Mouse (Mus musculus) v-Abl transformed pro-B cells (cell line): ENCODE data around the gene Ssh2.

Source experiments
- in situ Hi-C, 2 experiments: fragments of 400-800 bp; cut with MboI; formaldehyde crosslinking; loops; one replicate each; pipeline ENCODE4 v1.15.1; 2025; ENCODE audit not compliant: unreplicated experiment in 2 of 2

Ssh2 gene

GRCm38 (mm10) chr11:77215951-77216760 is at the start of gene Ssh2:
Gene Ssh2 (plus strand): TSS chr11:77216287.
- in situ Hi-C loops: loop anchor here in 1 of 2 experiments (10.0 kb wide), 1 partner anchor 229 kb away; no protein-coding TSS in a partner anchor

- in situ Hi-C loops: no loop called here
Observed at GRCm38 (mm10) chr11:77173731-77174130, 42.4 kb upstream of the Ssh2 start.

- in situ Hi-C loops: no loop called here
Observed at GRCm38 (mm10) chr11:77174531-77174930, 41.6 kb upstream of the Ssh2 start.

- in situ Hi-C loops: no loop called here
Observed at GRCm38 (mm10) chr11:77179771-77180170, 36.3 kb upstream of the Ssh2 start.

DNA sequence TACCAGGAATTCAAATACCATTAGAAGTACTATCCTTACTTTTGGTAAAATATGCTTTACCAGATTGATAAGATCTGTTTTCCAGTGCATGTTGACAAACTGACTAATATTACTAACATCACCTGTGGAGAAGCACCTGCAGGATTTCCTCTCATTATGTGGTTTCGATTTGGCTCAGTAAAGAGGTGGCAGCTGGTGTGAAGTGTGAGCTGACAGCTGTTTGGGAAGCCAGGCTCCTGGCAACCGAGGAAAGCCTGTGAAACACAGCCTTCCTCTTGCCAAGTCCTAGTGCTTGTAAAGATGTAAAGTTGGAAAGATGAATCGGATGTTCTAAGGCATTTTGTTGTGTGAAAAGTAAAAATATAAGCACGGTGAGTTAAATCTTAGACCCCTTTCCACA is 35.2 kb upstream of the Ssh2 start:
- in situ Hi-C loops: no loop called here

DNA sequence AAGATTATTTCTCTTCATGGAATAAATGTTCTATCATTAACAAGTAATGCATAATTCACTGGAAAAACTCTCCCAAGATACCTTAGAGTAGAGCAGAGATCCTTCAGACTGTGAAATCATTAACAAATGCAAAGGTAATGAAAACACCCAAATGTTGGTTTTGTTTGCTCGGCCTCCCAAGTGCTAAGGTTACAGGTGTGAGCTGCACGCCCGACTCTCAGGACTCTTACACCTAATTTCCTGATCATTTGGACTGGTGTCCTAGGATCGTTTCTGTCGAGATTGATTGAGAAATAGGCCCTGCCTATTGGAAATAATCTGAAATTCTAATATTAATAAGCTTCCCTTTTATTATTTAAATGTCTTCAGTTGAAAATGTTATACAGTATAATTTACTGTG is 34.6 kb upstream of the Ssh2 start:
- in situ Hi-C loops: no loop called here

- in situ Hi-C loops: no loop called here
Observed at GRCm38 (mm10) chr11:77182041-77182440, 34.0 kb upstream of the Ssh2 start.

DNA sequence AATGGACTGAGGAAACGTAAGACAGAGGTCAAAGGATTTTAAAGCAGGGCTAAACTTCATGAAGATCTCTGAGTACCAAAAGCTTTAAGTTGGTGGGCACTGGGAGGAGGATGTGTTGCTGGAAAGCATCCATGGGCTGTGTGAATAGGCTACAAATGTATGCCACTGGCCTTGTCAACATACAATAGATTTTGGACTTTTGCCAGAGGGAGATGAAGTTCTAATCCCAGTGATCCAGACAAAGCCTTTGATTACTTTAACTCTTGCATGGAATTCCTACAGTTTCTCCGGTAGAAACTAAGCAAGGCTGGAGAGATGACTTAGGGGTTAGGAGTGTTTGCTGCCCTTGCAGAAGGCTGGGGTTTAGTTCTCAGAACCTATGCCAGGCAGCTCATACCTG is 33.5 kb upstream of the Ssh2 start:
- in situ Hi-C loops: no loop called here

- in situ Hi-C loops: no loop called here
Observed at GRCm38 (mm10) chr11:77184926-77185325, 31.2 kb upstream of the Ssh2 start.

DNA sequence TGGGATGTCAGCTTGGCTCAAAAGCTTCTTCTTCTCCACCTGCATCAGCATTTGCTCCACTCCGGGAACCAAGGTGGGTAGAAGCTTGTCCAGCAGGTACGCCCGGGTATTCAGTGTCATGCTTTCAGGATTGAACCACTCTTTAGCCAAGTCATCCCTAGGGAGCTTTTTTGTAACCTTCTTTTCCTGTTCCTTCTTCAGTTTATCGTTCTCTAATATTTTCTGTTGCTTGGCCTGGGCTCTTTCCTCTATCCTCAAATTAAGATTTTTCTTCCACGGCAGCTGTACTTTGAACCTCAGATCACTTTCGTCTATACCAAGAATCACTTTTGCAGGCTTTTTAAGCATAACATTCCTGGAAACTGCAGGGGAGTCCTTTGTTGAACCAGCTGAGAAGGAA is 27.2 kb upstream of the Ssh2 start, which contains the start of gene Efcab5:
TSS of gene Efcab5 (minus strand) at position 101 of the 400 bp plus-strand sequence.
- in situ Hi-C loops: no loop called here

DNA sequence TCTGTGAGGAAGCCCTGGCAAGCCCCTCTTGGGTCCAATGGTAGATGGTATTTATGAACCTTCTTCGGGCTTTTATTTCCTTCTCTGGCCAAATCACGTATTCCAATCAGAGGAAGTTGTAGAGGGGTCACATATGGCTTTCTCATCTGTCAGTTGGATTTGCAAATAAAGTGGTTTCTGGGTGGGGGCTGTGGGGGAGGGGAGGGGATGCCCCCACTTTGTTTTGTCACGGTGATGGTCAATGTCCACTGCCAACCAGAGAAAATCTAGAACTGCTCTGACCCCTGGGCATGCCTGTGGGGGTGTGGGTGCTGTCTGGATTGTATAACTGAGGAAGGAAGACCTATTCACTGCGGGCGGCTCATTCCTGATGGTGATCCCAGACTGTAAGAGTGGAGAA is 22.7 kb upstream of the Ssh2 start:
- in situ Hi-C loops: no loop called here

GRCm38 (mm10) chr11:77193941-77194553 is 22.0 kb upstream of the Ssh2 start:
- in situ Hi-C loops: no loop called here

GRCm38 (mm10) chr11:77194762-77195161 is 21.3 kb upstream of the Ssh2 start:
- in situ Hi-C loops: no loop called here

GRCm38 (mm10) chr11:77195360-77196109 is 20.6 kb upstream of the Ssh2 start:
- in situ Hi-C loops: no loop called here

GRCm38 (mm10) chr11:77196181-77197143 is 19.6 kb upstream of the Ssh2 start:
- in situ Hi-C loops: no loop called here

GRCm38 (mm10) chr11:77199636-77200035 is 16.5 kb upstream of the Ssh2 start:
- in situ Hi-C loops: loop anchor here in 1 of 2 experiments (10.0 kb wide), 1 partner anchor 95 kb away; no protein-coding TSS in a partner anchor

- in situ Hi-C loops: loop anchor here in 1 of 2 experiments (10.0 kb wide), 1 partner anchor 96 kb away; no protein-coding TSS in a partner anchor
Observed at GRCm38 (mm10) chr11:77200703-77201102, 15.4 kb upstream of the Ssh2 start.

- in situ Hi-C loops: loop anchor here (5.0 to 10.0 kb wide), 4 partner anchors 93 to 233 kb away; no protein-coding TSS in a partner anchor
Observed at GRCm38 (mm10) chr11:77214142-77214692, 1.9 kb upstream of the Ssh2 start.

DNA sequence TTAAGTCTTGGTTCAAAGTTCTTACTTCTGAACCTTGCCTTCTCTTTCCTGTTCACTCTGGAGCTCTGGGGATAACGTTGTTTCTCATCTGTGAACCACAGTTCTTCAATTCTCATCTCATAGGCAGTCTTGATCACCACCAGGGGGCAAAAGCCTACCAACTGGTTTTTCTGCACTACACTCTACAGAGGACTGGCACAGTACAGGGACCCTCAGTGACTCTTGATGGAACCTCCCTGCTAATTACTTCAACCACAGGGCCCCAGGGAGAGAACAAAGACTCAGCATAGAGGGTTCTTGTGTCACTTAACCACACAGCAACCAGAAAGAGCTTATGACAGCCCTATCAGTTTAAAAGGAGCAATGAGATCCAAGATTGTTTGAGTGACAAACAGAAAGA is 1.3 kb upstream of the Ssh2 start:
- in situ Hi-C loops: loop anchor here (5.0 to 10.0 kb wide), 4 partner anchors 93 to 233 kb away; no protein-coding TSS in a partner anchor
